Mouse (Mus musculus) layer of hippocampus, adult 18-20 months (tissue): ENCODE measurements around the gene Dlec1. TPM values are rescaled to one million over a fixed set of nuclear protein-coding genes. Genes with fewer than 3 reads are reported as not detected.

Experiments
- DNase-seq, 2 experiments: peaks; one replicate each; pipeline ENCODE4 v3.0.0; 2022; ENCODE audit warnings: low spot score in 2 of 2
- total RNA-seq, 2 experiments: library from RNA; stranded (reverse); gene quantifications; 2 replicates each; pipeline ENCODE4 v1.2.3; 2021

The Dlec1 gene
- total RNA-seq, 2 experiments from 2014 or later, result 2.8 to 3.3 TPM

- peak in 1 of 2 experiments; percentile 71 for DNase-seq
These were observed 14.0 kb upstream of the Dlec1 start for GRCm38 (mm10) chr9:119088148-119088801.

GRCm38 (mm10) chr9:119089437-119089836 lies 12.8 kb upstream of the Dlec1 start:
- DNase-seq, result no peak

GRCm38 (mm10) chr9:119090462-119090861 lies 11.8 kb upstream of the Dlec1 start:
- DNase-seq, result no peak

- no peak for DNase-seq
These were observed 10.5 kb upstream of the Dlec1 start for GRCm38 (mm10) chr9:119091581-119092310.

GRCm38 (mm10) chr9:119092473-119093418 lies 9.5 kb upstream of the Dlec1 start:
- no peak for DNase-seq

- peak; percentile 70 to 81 for DNase-seq
These were observed 8.6 kb upstream of the Dlec1 start, which contains the start of gene Plcd1 for GRCm38 (mm10) chr9:119093419-119094295. TSS of gene Plcd1 (minus strand) at chr9:119093502.

- no peak for DNase-seq
These were observed 7.7 kb upstream of the Dlec1 start for GRCm38 (mm10) chr9:119094462-119095109.

- DNase-seq, result peak; percentile 73 to 87
These were observed 1.9 kb upstream of the Dlec1 start for GRCm38 (mm10) chr9:119100177-119100898.

GRCm38 (mm10) chr9:119102783-119103113 lies 470 bp downstream of the Dlec1 start:
- no peak for DNase-seq

- DNase-seq, result peak in 1 of 2 experiments; percentile 59
These were observed 5.3 kb downstream of the Dlec1 start for GRCm38 (mm10) chr9:119107566-119107965.

GRCm38 (mm10) chr9:119109685-119110353 lies 7.5 kb downstream of the Dlec1 start:
- DNase-seq, result no peak

- DNase-seq, result no peak
These were observed 8.4 kb downstream of the Dlec1 start for GRCm38 (mm10) chr9:119110640-119111039.

- no peak for DNase-seq
These were observed 12.6 kb downstream of the Dlec1 start for GRCm38 (mm10) chr9:119114911-119115310.

GRCm38 (mm10) chr9:119119409-119120167 lies 17.3 kb downstream of the Dlec1 start:
- no peak for DNase-seq

GRCm38 (mm10) chr9:119120168-119120560 lies 17.9 kb downstream of the Dlec1 start:
- DNase-seq, result no peak

GRCm38 (mm10) chr9:119122596-119123369 lies 20.5 kb downstream of the Dlec1 start:
- DNase-seq, result no peak

GRCm38 (mm10) chr9:119128436-119129181 lies 26.3 kb downstream of the Dlec1 start:
- DNase-seq, result no peak
